Mouse (Mus musculus) hindbrain, embryonic 15.5 days (tissue): Measurements from ENCODE around the gene Ppp1r10. TPM values are rescaled to one million over a fixed set of nuclear protein-coding genes. Genes with fewer than 3 reads are reported as not detected.
A peak's percentile ranks its signal among the peaks of the same experiment; 100 is the strongest.

Experiments used
- ATAC-seq: fragments of 200-750 bp; cut with Nextera tagmentation; 2 replicates; pipeline ENCODE4 v1.8.0; 2017; ENCODE audit warnings: low read depth, moderate number of reproducible peaks, moderate TSS enrichment; ENCODE audit not compliant: low FRiP score
- H3K27ac ChIP-seq: fragments of 300-500 bp; sonication (generic); replicated peaks from 2 replicates; pipeline ENCODE4 v1.5.1; 2015; ENCODE audit warnings: mild to moderate bottlenecking, inconsistent platforms
- H3K27me3 ChIP-seq: fragments of 300-500 bp; sonication (generic); 2 replicates; pipeline ENCODE4 v1.6.1; 2015; ENCODE audit warnings: control low read depth, inconsistent platforms
- H3K36me3 ChIP-seq: fragments of 300-500 bp; sonication (generic); 2 replicates; pipeline ENCODE4 v1.6.1; 2015; ENCODE audit warnings: control low read depth, inconsistent platforms
- H3K4me1 ChIP-seq: fragments of 300-500 bp; sonication (generic); replicated peaks from 2 replicates; pipeline ENCODE4 v1.6.1; 2015; ENCODE audit warnings: control low read depth, inconsistent platforms
- H3K4me2 ChIP-seq: fragments of 300-500 bp; sonication (generic); 2 replicates; pipeline ENCODE4 v1.6.1; 2015; ENCODE audit warnings: moderate library complexity, mild to moderate bottlenecking, inconsistent platforms
- H3K4me3 ChIP-seq: fragments of 300-500 bp; sonication (generic); 2 replicates; pipeline ENCODE4 v1.5.1; 2015; ENCODE audit warnings: mild to moderate bottlenecking, inconsistent platforms
- H3K9ac ChIP-seq: fragments of 300-500 bp; sonication (generic); 2 replicates; pipeline ENCODE4 v1.6.1; 2015; ENCODE audit warnings: inconsistent platforms
- H3K9me3 ChIP-seq: fragments of 300-500 bp; sonication (generic); 2 replicates; pipeline ENCODE4 v1.6.1; 2016; ENCODE audit warnings: control low read depth, inconsistent platforms
- WGBS: fragments of 180-500 bp; shearing (Covaris S2); methylation state at CpG from one replicate; pipeline ENCODE4 v1.1.7; 2015; 5-methylcytosine and 5-hydroxymethylcytosine counted together
- polyA plus RNA-seq: library from polyadenylated mRNA; unstranded; fragments of >200 nt; fragmentation: Nextera tagmentation; extraction: Ambion mirVana; gene quantifications from 2 replicates; pipeline ENCODE4 v1.2.1, GENCODE M21; 2015

Gene Ppp1r10
- 41.1 and 43.0 TPM in 2 replicates for polyA plus RNA-seq

GRCm38 (mm10) chr17:35916297-35917142 is at the start of gene Ppp1r10, which contains the start of gene Mrps18b:
TSS of gene Ppp1r10 (plus strand) at chr17:35916434.
TSS of gene Mrps18b (minus strand) at chr17:35916389.
- peak; percentile 96 for ATAC-seq
- peak within 1 kb of the TSS; percentile 55 for H3K4me3 ChIP-seq
- peak within 1 kb of the TSS; percentile 76 for H3K9ac ChIP-seq
- H3K27me3 ChIP-seq = no peaks in the 10 kb centered on the region
- peak within 1 kb of the TSS; percentile 98 for H3K27ac ChIP-seq
- H3K9me3 ChIP-seq = no peaks in the 10 kb centered on the region
- H3K4me1 ChIP-seq = peaks cover 33% of the 10 kb centered on the region
- peak within 1 kb of the TSS; percentile 78 for H3K4me2 ChIP-seq
- WGBS = under 1% methylated on average over 83 of the region's 83 CpGs
- H3K36me3 ChIP-seq = no peaks in the 10 kb centered on the region

DNA sequence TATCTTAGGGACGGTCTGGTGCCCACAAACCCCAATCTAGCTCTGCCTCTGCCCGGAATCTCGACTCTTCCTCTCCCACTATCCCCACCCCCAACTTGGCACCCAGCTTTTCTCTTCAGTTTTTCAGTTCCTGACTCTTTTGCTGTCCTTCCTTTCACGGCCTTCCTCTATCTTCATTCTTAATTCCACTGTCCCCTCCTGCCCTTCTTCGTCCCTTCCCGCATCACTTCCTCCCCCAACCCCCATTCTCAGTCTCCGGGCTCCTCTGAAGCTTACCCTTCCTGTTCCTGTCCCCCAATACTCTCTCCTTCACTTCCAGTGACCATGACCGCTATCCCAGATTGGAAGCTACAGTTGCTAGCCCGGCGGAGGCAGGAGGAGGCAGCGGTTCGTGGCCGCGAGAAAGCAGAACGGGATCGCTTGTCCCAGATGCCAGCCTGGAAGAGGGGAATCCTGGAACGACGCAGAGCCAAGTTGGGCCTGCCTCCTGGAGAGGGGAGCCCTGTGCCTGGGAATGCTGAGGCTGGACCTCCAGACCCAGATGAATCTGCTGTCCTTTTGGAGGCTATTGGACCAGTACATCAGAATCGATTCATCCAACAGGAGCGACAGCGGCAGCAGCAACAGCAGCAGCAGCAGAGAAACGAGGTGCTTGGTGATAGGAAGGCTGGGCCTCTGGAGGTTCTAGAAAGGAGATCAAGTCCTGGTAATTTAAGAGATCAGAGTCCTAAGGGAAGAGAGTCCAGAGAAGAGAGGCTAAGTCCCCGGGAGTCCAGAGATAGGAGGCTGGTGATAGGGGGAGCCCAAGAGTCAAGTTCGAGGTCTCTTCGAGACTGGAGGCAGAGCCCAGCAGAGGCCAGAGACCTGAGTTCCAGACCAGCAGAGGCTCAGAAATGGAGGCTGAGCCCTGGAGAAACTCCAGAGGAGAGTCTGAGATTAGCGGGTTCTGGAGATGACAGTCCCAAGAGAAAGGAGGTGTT is 49.0 kb upstream of the Ppp1r10 start:
- Histone ChIP-seq H3K4me2 (peak overlapping the region; percentile 90), H3K27me3 (no peaks in the 10 kb centered on the region), H3K27ac (peak overlapping the region; percentile 98), H3K4me1 (peaks cover 61% of the 10 kb centered on the region), H3K9ac (peak overlapping the region; percentile 82), H3K36me3 (peaks cover 4% of the 10 kb centered on the region; the same call in 1 of the 2 replicates), H3K4me3 (peak overlapping the region; percentile 67), H3K9me3 (0 out of 2 replicates have a peak, but pooled peaks cover 2% of the 10 kb centered on the region)
- ATAC-seq = no peak
- WGBS = 6% methylated on average over 26 of the region's 26 CpGs

DNA sequence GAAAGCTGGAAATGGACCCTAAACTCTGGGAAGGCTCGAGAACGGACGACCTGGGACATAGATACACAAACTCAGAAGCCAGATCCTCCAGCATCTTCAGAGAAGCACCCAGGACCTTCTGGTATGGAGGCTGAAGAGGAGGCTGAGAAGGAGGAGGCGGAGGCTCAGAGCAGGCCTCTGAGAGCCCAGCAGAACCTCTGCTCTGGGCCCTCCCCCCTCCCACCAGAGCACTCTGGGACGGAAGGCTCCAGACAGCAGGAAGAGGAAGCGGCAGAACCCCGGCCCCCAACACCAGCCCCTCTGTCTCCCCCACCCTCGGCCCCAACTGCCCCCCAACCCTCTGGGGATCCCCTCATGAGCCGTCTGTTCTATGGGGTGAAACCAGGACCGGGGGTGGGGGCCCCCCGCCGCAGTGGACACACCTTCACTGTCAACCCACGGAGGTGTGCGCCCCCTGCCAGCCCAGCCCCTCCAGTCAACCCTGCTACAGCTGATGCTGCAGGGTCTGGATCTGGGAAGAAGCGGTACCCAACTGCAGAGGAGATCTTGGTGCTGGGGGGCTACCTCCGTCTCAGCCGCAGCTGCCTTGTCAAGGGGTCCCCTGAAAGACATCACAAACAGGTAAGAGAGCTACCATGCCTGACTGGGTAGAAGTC is 47.9 kb upstream of the Ppp1r10 start:
- Histone ChIP-seq H3K4me1 (peaks cover 71% of the 10 kb centered on the region), H3K27me3 (no peaks in the 10 kb centered on the region), H3K9ac (peak overlapping the region; percentile 82), H3K36me3 (peaks cover 4% of the 10 kb centered on the region; the same call in 1 of the 2 replicates), H3K27ac (peak overlapping the region; percentile 75), H3K9me3 (0 out of 2 replicates have a peak, but pooled peaks cover 2% of the 10 kb centered on the region), H3K4me3 (peak overlapping the region; percentile 67), H3K4me2 (peak overlapping the region; percentile 90)
- 25% methylated on average over 17 of the region's 17 CpGs for WGBS
- no peak for ATAC-seq

- Histone ChIP-seq H3K4me1 (peaks cover 78% of the 10 kb centered on the region), H3K4me2 (peak overlapping the region; percentile 90), H3K9me3 (0 out of 2 replicates have a peak, but pooled peaks cover 2% of the 10 kb centered on the region), H3K27ac (peak overlapping the region; percentile 75), H3K9ac (peak overlapping the region; percentile 82), H3K27me3 (no peaks in the 10 kb centered on the region), H3K4me3 (peak overlapping the region; percentile 67), H3K36me3 (peaks cover 4% of the 10 kb centered on the region; the same call in 1 of the 2 replicates)
- no peak for ATAC-seq
- WGBS = 9% methylated on average over 7 of the region's 7 CpGs
Observed at GRCm38 (mm10) chr17:35868961-35869345, 47.3 kb upstream of the Ppp1r10 start.

DNA sequence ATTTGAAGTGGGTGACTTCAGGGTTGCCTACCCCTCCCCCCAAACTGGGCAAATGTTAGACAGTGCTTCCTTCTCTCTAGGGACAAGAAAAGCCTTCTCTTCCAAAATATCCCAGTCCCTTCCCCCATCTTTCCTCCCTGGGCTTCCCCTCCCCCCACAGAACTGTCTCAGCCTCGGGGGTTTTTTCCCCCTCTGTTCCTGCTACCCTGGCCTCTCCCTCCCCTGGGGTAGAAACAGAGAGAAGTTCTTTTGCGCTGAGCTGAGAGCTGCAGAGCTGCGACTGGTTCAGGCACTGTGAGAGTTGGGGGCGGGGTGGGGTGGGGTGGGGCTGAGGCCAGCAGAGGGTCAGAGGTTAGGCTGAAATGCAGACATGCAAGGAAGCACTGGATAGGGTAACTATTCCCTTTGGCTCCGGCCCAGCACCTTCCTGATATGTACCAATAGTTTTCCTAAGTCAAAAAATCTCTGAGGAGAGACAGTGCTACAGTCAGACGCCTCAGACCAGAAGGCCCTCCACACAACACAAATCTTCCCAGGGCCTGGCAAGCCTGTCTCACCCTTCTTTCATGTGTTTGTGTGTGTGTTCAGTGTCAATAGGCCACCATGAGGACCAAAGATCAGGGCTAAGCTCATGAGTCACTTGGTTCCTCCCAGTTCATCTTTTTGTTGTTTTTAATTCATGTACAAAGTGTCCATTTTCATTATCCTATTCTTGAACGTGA is 46.7 kb upstream of the Ppp1r10 start:
- Histone ChIP-seq H3K4me2 (peak overlapping the region; percentile 90), H3K4me1 (peaks cover 80% of the 10 kb centered on the region), H3K27ac (peak overlapping the region; percentile 75), H3K36me3 (peaks cover 8% of the 10 kb centered on the region; the same call in 1 of the 2 replicates), H3K27me3 (no peaks in the 10 kb centered on the region), H3K9ac (peak overlapping the region; percentile 82), H3K9me3 (0 out of 2 replicates have a peak, but pooled peaks cover 2% of the 10 kb centered on the region), H3K4me3 (peak overlapping the region; percentile 67)
- 3% methylated on average over 7 of the region's 7 CpGs for WGBS
- no peak for ATAC-seq

- ATAC-seq = no peak
- Histone ChIP-seq H3K4me3 (peak overlapping the region; percentile 67), H3K27me3 (no peaks in the 10 kb centered on the region), H3K9me3 (0 out of 2 replicates have a peak, but pooled peaks cover 2% of the 10 kb centered on the region), H3K4me2 (peak overlapping the region; percentile 90), H3K36me3 (peaks cover 15% of the 10 kb centered on the region), H3K27ac (peak overlapping the region; percentile 75), H3K4me1 (peaks cover 72% of the 10 kb centered on the region), H3K9ac (peak overlapping the region; percentile 82)
- WGBS = 65% methylated on average over 9 of the region's 9 CpGs
Observed at GRCm38 (mm10) chr17:35870151-35870883, 45.9 kb upstream of the Ppp1r10 start.

DNA sequence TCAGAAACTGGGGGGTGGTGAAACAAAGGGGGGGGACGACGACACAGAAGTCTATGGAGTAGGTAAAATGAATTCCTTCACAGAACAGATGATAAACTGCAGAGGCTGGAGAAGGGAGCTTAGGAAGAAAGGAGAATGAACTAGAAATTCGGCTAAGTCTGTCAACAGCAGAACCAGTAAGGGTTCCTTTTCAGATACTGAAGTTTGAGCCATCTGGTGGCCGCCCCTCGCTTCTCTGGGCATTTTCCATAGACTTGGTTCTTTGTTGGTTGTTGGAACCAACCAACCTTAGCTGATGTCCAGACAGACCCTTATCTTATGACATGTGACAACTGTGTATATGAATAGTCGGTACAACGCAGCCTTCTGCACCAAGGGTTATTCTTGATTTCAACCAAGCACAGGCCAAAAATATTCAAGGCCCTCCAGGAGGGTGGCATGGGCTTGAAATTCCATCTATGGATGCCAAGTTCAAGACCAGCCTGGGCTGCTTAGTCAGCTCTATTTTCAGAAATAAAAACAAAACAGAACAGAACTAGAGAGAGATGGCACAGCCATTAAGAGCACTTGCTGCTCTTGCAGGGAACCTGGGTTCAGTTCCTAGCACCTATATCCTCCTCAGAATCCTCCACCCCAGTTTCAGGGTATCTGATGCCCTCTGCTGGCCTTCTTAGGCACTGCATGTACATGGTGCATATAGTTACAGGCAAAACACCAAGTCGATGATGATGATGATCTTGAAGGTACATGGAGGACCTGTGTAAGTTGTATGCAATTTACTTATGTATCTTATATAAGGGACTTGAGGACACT is 45.1 kb upstream of the Ppp1r10 start:
- H3K4me2 ChIP-seq = peak overlapping the region; percentile 90
- H3K27me3 ChIP-seq = no peaks in the 10 kb centered on the region
- H3K4me3 ChIP-seq = peak overlapping the region; percentile 67
- 0 out of 2 replicates have a peak overlapping the region, but pooled peaks have one; percentile 82 for H3K9ac ChIP-seq
- H3K27ac ChIP-seq = peak overlapping the region; percentile 75; the same call in 1 of the 2 replicates
- peaks cover 21% of the 10 kb centered on the region for H3K36me3 ChIP-seq
- no peak for ATAC-seq
- 88% methylated on average over 8 of the region's 8 CpGs for WGBS
- peaks cover 71% of the 10 kb centered on the region for H3K4me1 ChIP-seq
- 0 out of 2 replicates have a peak, but pooled peaks cover 2% of the 10 kb centered on the region for H3K9me3 ChIP-seq

DNA sequence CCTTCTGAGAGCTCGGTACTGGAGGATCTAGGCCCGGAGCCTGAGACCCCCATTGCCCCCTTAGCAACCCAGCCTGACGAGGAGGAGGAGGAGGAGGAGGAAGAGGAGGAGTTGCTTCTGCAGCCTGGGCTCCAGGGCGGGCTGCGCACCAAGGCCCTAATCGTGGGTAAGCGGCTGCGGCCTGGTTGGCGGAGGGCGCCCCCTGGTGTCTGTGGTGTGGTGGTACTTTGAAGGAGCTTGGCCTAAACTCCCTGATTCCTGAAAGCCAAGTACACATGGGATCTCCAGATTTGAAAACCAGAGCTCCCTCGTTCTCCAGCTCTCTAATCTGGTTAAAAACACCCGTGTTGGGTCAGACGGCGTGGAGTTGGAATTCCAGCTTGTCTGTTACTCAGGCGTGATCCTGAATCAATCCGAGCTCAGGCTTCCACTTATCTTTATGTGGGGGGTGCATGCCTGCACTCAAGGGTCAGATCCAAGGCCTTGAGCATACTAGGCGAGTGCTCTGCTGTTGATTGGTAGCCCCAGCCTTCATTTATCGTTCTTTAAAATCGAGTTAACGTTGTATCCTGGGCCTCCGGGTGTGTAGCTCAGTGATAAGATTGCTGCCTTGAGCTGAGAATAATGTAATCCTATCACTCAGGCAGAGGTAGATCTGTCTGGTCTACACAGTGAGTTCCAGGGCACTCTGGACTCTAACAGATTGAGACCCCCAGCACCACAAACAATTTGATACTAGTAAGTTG is 42.3 kb upstream of the Ppp1r10 start:
- no peaks in the 10 kb centered on the region for H3K27me3 ChIP-seq
- peak overlapping the region; percentile 27 for H3K4me2 ChIP-seq
- 31% methylated on average over 21 of the region's 21 CpGs for WGBS
- H3K4me3 ChIP-seq = peak overlapping the region; percentile 1; the same call in 1 of the 2 replicates
- H3K4me1 ChIP-seq = peaks cover 50% of the 10 kb centered on the region
- H3K36me3 ChIP-seq = peaks cover 24% of the 10 kb centered on the region
- H3K9ac ChIP-seq = no peak overlapping the region
- H3K9me3 ChIP-seq = 0 out of 2 replicates have a peak, but pooled peaks cover 2% of the 10 kb centered on the region
- H3K27ac ChIP-seq = 0 out of 2 replicates have a peak overlapping the region, but pooled peaks have one; percentile 20
- ATAC-seq = no peak

DNA sequence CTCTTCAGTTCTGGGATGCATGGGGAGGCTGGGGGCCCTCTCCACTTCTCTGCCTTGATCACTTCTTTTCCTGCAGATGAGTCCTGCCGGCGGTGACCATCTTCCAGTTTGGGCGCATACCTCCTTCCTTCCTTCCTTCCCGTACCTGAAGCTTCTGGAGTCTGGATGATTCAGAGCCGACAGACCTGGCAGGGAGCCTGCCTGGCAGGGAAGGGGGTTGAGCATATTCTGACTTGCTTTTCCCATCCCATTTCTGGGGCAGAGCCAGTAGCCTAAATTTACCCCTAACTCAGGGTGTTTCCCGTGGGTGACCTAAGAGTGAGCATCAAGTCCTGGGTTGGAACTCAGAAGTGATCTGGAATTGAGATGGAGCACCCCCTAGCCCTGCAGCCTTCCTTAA is 41.5 kb upstream of the Ppp1r10 start:
- H3K9me3 ChIP-seq = 0 out of 2 replicates have a peak, but pooled peaks cover 2% of the 10 kb centered on the region
- no peaks in the 10 kb centered on the region for H3K27me3 ChIP-seq
- no peak overlapping the region for H3K4me2 ChIP-seq
- no peak for ATAC-seq
- H3K36me3 ChIP-seq = peaks cover 24% of the 10 kb centered on the region
- no peak overlapping the region for H3K27ac ChIP-seq
- H3K4me3 ChIP-seq = no peak overlapping the region
- 91% methylated on average over 6 of the region's 6 CpGs for WGBS
- H3K4me1 ChIP-seq = peaks cover 42% of the 10 kb centered on the region
- H3K9ac ChIP-seq = no peak overlapping the region
